Mouse (Mus musculus): Measurements from ENCODE around the gene Cypt12. TPM values are rescaled to one million over a fixed set of nuclear protein-coding genes. Genes with fewer than 3 reads are reported as not detected.

The Cypt12 gene
- not detected for polyA plus RNA-seq (2015; fragmentation: Illumina TruSeq; extraction: RNeasy Lipid Tissue Mini Kit (QIAGEN cat#74804); ENCODE audit: insufficient read depth, low read depth, low replicate concordance)

DNA sequence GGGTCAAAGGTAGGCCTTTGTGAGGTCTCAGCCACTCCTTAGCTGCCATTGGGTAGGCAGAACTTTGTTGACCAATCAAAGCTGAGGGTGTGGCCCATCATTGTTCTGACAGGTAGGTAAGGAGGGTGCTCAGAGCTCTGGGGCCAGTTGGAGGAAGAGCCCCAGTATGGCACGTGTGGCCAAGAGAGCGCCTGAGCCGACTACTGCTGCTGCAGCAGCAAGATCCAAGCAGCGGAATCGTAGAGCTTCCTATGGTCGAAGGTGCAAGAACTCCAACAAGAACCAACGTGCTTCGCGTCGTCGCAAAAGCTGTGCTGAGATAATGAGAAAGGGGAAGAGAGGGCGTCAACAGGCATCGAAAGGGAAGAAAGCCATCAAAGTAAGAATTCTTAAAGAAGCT, at the start of gene Cypt12:
Gene Cypt12 (plus strand): TSS at position 112 of the 400 bp plus-strand sequence.

